Mouse (Mus musculus) forebrain, embryonic 11.5 days (tissue): ENCODE measurements around the gene Gm20219. TPM values are rescaled to one million over a fixed set of nuclear protein-coding genes. Genes with fewer than 3 reads are reported as not detected.
A peak's percentile ranks its signal among the peaks of the same experiment; 100 is the strongest.

Source experiments
- ATAC-seq: fragments of 200-750 bp; cut with Nextera tagmentation; replicated peaks from 2 replicates; pipeline ENCODE4 v1.8.0; 2017; ENCODE audit warnings: moderate TSS enrichment; ENCODE audit not compliant: low FRiP score
- DNase-seq: peaks from one replicate; pipeline ENCODE4 v3.0.0-alpha.2; 2017; ENCODE audit warnings: low spot score
- H3K27ac ChIP-seq: fragments of 300-500 bp; sonication (generic); 2 replicates; pipeline ENCODE4 v1.5.1; 2014; ENCODE audit warnings: low read depth, low read length
- H3K27me3 ChIP-seq: fragments of 300-500 bp; sonication (generic); 2 replicates; pipeline ENCODE4 v1.6.1; 2014; ENCODE audit warnings: mild to moderate bottlenecking, low read length, mixed read lengths; ENCODE audit not compliant: control insufficient read depth, insufficient read depth
- H3K36me3 ChIP-seq: fragments of 300-500 bp; sonication (generic); 2 replicates; pipeline ENCODE4 v1.6.1; 2014; ENCODE audit warnings: mild to moderate bottlenecking, low read length, moderate library complexity, mixed read lengths; ENCODE audit not compliant: control insufficient read depth, insufficient read depth
- H3K4me1 ChIP-seq: fragments of 300-500 bp; sonication (generic); replicated peaks from 2 replicates; pipeline ENCODE4 v1.6.1; 2014; ENCODE audit warnings: low read length, mixed read lengths; ENCODE audit not compliant: control insufficient read depth, insufficient read depth
- H3K4me2 ChIP-seq: fragments of 300-500 bp; sonication (generic); 2 replicates; pipeline ENCODE4 v1.6.1; 2014; ENCODE audit warnings: low read depth, mild to moderate bottlenecking, low read length, moderate library complexity, mixed read lengths; ENCODE audit not compliant: severe bottlenecking
- H3K4me3 ChIP-seq: fragments of 300-500 bp; sonication (generic); 2 replicates; pipeline ENCODE4 v1.5.1; 2014; ENCODE audit warnings: low read depth, low read length
- H3K9ac ChIP-seq: fragments of 300-500 bp; sonication (generic); 2 replicates; pipeline ENCODE4 v1.6.1; 2014; ENCODE audit warnings: low read length
- H3K9me3 ChIP-seq: fragments of 300-500 bp; sonication (generic); 2 replicates; pipeline ENCODE4 v1.6.1; 2016; ENCODE audit warnings: low read length, mixed read lengths; ENCODE audit not compliant: control insufficient read depth
- WGBS: fragments of 180-500 bp; shearing (Covaris S2); extraction: QIAGEN DNeasy Blood & Tissue Kit; methylation state at CpG from one replicate; pipeline ENCODE4 v1.1.7; 2014; 5-methylcytosine and 5-hydroxymethylcytosine counted together
- polyA plus RNA-seq: library from polyadenylated mRNA; unstranded; fragments of >200 nt; fragmentation: Nextera tagmentation; extraction: Ambion mirVana; gene quantifications from 2 replicates; pipeline ENCODE4 v1.2.1, GENCODE M21; 2014

The Gm20219 gene
- polyA plus RNA-seq, 1 experiment from 2014 or later: 1.1 TPM

DNA sequence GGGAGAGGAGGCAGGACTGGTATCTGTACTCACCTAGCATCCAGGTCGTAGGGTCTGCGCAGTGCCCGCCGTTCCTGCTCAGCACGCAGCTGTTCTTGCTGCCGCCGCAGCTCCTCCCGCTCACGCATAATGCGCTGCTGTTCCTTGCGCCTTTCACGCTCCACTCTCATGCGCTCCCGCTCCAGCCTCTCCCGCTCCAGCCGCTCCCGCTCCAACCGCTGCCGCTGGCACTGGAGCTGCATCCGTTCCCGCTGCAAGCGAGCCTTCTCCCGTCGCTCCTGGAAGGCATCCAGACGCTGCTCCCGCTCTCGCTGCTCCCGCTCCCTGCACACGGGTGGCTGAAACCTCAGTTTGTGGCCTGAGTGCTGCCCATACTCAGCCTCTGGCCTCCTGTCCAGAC is 12.1 kb upstream of the Gm20219 start:
- ATAC-seq (no peak), DNase-seq (no peak)
- Histone ChIP-seq H3K36me3 (peaks cover 52% of the 10 kb centered on the region), H3K4me1 (no peaks in the 10 kb centered on the region), H3K9ac (no peak overlapping the region), H3K4me2 (no peak overlapping the region), H3K27ac (no peak overlapping the region), H3K27me3 (no peaks in the 10 kb centered on the region), H3K9me3 (no peaks in the 10 kb centered on the region), H3K4me3 (no peak overlapping the region)
- 95% methylated on average over 29 of the region's 29 CpGs for WGBS

DNA sequence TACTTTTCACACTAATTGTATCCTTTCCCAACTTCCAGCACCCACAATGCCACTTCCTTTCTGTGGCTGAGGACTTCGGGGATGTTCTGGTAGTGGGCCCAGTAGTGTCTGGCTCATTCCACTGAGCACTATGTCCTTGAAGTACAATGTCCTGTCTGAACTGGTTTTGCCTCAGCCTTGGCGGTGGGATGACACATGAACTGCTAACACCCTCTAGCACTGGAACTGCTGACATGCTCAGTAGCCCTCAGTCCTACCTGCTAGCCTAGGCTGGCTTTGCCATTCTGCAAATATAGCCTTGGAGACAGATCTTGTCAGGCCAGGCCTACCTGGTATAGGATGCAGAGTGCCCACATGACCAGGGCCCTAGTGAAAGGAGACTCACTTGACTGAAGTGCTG is 7.7 kb upstream of the Gm20219 start:
- Histone ChIP-seq H3K27me3 (no peaks in the 10 kb centered on the region), H3K4me3 (no peak overlapping the region), H3K27ac (no peak overlapping the region), H3K9me3 (no peaks in the 10 kb centered on the region), H3K4me2 (no peak overlapping the region), H3K36me3 (peaks cover 40% of the 10 kb centered on the region), H3K4me1 (no peaks in the 10 kb centered on the region), H3K9ac (no peak overlapping the region)
- no peak for ATAC-seq
- DNase-seq: no peak
- 88% methylated on average over 2 of the region's 2 CpGs for WGBS

DNA sequence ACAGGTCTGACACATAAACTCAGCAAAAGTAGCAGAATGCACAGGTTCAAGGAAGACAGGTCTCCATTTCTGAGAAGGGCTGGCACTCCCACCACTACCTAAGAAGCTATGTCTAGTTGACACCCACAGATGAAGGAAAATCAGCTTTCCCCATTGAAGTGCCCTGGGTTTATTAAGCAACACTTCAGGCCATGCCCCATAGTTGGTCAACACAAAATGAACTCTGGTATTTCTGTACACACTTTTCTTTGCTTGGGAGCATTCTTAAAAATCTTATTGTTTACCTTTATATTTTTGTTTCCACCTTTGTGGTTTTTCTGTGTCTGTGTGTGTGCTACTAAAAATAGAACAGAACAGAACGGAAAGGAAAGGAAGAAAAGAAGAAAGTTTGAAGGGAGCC is 5.9 kb upstream of the Gm20219 start:
- H3K9ac ChIP-seq: no peak overlapping the region
- no peaks in the 10 kb centered on the region for H3K9me3 ChIP-seq
- DNase-seq: no peak
- no peak overlapping the region for H3K4me2 ChIP-seq
- ATAC-seq: no peak
- H3K27me3 ChIP-seq: no peaks in the 10 kb centered on the region
- WGBS: 65% methylated on average over 1 of the region's 1 CpGs
- H3K36me3 ChIP-seq: peaks cover 27% of the 10 kb centered on the region
- no peak overlapping the region for H3K4me3 ChIP-seq
- H3K4me1 ChIP-seq: no peaks in the 10 kb centered on the region
- no peak overlapping the region for H3K27ac ChIP-seq

DNA sequence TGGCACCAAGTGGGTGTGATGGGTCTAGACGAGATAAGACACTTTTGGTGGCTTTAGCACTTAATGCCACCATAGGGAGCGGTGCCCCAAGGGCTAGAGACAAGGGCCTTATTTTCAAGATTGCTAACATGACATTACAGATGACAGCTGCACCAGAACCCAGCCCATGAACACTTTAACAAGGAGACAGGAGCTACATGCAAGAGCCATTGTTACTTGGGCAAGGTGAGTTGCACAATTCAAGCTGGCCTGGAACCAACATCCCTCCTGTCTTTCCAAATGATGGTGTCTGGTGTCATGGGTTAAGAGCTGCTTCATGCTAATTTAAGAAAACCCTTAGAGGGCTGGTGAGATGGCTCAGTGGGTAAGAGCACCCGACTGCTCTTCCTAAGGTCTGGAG is 5.2 kb upstream of the Gm20219 start:
- Histone ChIP-seq H3K36me3 (peaks cover 19% of the 10 kb centered on the region; the same call in 1 of the 2 replicates), H3K9me3 (no peaks in the 10 kb centered on the region), H3K9ac (no peak overlapping the region), H3K27me3 (no peaks in the 10 kb centered on the region), H3K4me1 (no peaks in the 10 kb centered on the region), H3K27ac (no peak overlapping the region), H3K4me3 (no peak overlapping the region), H3K4me2 (no peak overlapping the region)
- ATAC-seq (no peak), DNase-seq (no peak)
- WGBS: 82% methylated on average over 3 of the region's 3 CpGs

DNA sequence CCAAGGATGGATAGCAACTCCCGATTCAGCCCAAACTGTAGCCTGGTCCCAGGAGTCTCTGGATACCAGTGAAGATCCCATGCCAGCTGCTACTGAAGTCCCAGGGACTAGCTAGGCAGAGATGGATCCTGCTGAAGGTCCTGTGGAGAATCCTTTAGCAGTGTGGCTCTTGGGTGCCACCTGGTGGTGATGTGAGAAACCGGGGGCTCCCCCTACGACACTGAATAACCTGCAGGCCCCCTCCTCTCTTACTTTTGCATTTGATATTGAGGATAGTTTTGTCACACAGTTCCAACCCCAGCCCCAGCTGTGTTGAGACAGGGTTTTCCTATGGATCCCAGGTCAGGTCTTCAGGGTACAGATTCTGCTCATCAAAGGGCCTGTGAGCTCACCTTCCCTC is 4.3 kb upstream of the Gm20219 start:
- Histone ChIP-seq H3K4me2 (no peak overlapping the region), H3K9me3 (no peaks in the 10 kb centered on the region), H3K27me3 (no peaks in the 10 kb centered on the region), H3K4me3 (no peak overlapping the region), H3K36me3 (peaks cover 11% of the 10 kb centered on the region; the same call in 1 of the 2 replicates), H3K4me1 (no peaks in the 10 kb centered on the region), H3K27ac (no peak overlapping the region), H3K9ac (no peak overlapping the region)
- 30% methylated on average over 3 of the region's 3 CpGs for WGBS
- peak; percentile 85 for DNase-seq
- peak; percentile 74 for ATAC-seq

DNA sequence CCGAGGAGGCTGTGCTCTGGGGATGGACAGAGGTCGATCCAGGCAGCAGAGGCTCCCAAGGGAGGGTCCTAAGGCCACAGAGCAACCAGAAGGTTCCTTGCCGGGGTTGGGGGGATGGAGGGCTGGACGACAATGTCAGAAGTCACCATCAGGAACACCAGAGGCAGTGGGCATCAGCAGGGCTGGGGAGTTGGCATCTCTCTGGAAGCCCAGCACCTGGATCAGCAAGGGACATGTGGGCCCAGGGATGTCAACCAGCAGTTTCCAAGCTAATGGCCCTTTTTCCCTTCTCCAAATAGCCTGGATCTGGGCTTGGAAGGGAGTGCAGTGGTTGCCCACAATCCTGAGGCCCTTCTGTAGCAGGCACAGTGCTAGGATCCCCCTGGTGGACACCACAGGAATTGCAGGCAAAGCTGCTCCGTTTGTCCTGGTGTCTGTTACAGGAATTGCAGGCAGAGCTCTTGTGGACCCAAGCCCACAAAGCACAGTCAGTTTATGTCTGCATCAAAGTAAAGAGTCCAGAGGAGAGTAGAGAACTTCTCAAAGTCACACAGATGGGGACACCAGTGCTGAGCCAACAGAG is 1.3 kb downstream of the Gm20219 start:
- peak overlapping the region; percentile 77 for H3K27ac ChIP-seq
- H3K9me3 ChIP-seq: no peaks in the 10 kb centered on the region
- no peak overlapping the region for H3K9ac ChIP-seq
- no peaks in the 10 kb centered on the region for H3K36me3 ChIP-seq
- no peak overlapping the region for H3K4me3 ChIP-seq
- WGBS: 67% methylated on average over 5 of the region's 5 CpGs
- no peaks in the 10 kb centered on the region for H3K27me3 ChIP-seq
- DNase-seq (peak; percentile 92), ATAC-seq (peak; percentile 58)
- no peak overlapping the region for H3K4me2 ChIP-seq
- H3K4me1 ChIP-seq: peaks cover 13% of the 10 kb centered on the region

DNA sequence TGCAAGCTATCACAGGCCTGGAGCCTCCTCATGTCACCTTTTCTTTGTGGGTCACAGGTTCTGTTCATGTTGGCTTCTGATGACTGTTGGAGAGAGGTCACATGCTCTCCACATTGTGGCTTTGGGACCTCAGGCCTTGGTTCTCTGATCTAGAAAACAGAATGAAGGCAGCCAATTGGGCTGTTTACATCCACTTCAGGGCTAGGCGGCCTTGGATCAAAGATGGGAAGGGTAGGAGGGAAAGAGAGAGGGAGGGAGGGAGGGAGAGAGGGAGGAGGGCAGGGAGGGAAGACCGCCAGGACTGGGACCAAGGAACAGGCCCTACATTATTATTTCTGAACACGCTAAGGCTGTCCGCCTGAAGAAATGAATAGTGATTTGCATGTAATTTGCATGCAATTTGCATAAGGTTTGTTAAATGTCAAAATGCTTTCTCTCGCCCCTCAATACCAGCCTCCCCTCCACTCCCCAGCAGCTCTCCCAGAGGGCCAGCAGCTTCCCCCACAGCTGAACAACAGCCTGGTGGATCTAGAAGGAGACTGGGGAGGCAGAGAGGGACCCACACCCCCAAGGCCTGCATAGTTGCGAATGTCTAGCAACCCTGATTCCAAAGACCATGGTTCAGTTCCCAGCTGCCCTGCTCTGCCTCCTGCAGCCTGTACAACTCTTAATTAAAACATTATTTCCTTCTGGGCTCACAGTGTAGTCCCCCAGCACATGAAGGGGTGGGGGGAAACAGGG is 2.2 kb downstream of the Gm20219 start:
- Histone ChIP-seq H3K36me3 (no peaks in the 10 kb centered on the region), H3K27ac (peak overlapping the region; percentile 77), H3K9ac (no peak overlapping the region; the same call in 1 of the 2 replicates), H3K27me3 (no peaks in the 10 kb centered on the region), H3K4me2 (no peak overlapping the region), H3K9me3 (no peaks in the 10 kb centered on the region), H3K4me1 (peaks cover 16% of the 10 kb centered on the region), H3K4me3 (no peak overlapping the region)
- ATAC-seq (peak; percentile 83), DNase-seq (peak; percentile 69)
- WGBS: 41% methylated on average over 6 of the region's 6 CpGs

DNA sequence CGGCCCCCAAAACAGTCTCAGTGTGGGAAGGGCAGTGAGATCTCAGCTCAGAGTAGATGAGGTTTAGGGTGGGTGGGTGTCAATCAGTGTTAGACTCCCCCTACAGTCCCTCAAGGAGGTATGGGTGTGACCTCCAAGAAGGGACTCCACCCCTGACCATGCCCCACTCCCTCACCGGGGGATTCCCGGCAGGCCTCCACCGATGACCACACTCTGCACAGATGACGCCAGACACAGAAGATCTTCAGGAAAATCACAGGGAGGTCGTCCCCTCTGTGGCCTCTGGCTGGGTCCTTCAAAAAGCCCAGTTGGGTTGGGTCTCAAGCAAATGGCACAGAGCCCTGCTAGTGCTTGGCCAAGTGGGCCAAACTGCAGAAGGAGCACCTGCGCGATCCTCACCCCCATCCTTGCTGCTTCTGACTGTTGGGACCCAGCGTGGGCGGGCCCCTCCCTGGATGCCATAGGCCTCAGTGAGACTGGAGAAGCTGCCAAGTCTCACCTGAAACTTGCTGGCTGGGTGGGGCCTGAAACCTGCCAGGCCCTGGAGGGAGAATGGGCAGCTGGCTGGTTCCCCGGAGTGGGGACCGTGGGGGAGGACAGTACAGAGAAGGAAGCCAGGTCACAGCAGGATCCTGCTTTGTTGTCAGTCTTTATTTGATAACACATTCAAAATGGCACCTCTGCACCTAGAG is 3.3 kb downstream of the Gm20219 start:
- Histone ChIP-seq H3K27ac (peak overlapping the region; percentile 77), H3K27me3 (no peaks in the 10 kb centered on the region), H3K36me3 (no peaks in the 10 kb centered on the region), H3K9me3 (no peaks in the 10 kb centered on the region), H3K4me3 (no peak overlapping the region), H3K9ac (peak overlapping the region; percentile 10; the same call in 1 of the 2 replicates), H3K4me2 (no peak overlapping the region), H3K4me1 (peaks cover 16% of the 10 kb centered on the region)
- DNase-seq (peak; percentile 51), ATAC-seq (no peak)
- 84% methylated on average over 12 of the region's 12 CpGs for WGBS
